Mouse (Mus musculus) kidney, embryonic 15.5 days (tissue): ENCODE measurements around the gene Plekhh3. TPM values are rescaled to one million over a fixed set of nuclear protein-coding genes. Genes with fewer than 3 reads are reported as not detected.
"Not testable (repeated sequence)": the region's sequence is repeated elsewhere in the genome, so short reads cannot be mapped to it uniquely, and the experiment has no call there.

ENCODE experiments used
- ATAC-seq: fragments of 200-750 bp; cut with Nextera tagmentation; replicated peaks from 2 replicates; pipeline ENCODE4 v1.8.0; 2017; ENCODE audit warnings: moderate TSS enrichment; ENCODE audit not compliant: low FRiP score
- H3K27ac ChIP-seq: fragments of 300-500 bp; sonication (generic); 2 replicates; pipeline ENCODE4 v1.5.1; 2015; ENCODE audit warnings: mild to moderate bottlenecking, inconsistent platforms
- H3K27me3 ChIP-seq: fragments of 300-500 bp; sonication (generic); 2 replicates; pipeline ENCODE4 v1.6.1; 2015; ENCODE audit warnings: inconsistent platforms
- H3K36me3 ChIP-seq: fragments of 300-500 bp; sonication (generic); 2 replicates; pipeline ENCODE4 v1.6.1; 2015; ENCODE audit warnings: inconsistent platforms
- H3K4me1 ChIP-seq: fragments of 300-500 bp; sonication (generic); 2 replicates; pipeline ENCODE4 v1.6.1; 2015; ENCODE audit warnings: inconsistent platforms
- H3K4me2 ChIP-seq: fragments of 300-500 bp; sonication (generic); 2 replicates; pipeline ENCODE4 v1.6.1; 2015; ENCODE audit warnings: moderate library complexity, mild to moderate bottlenecking, inconsistent platforms
- H3K4me3 ChIP-seq: fragments of 300-500 bp; sonication (generic); replicated peaks from 2 replicates; pipeline ENCODE4 v1.5.1; 2015; ENCODE audit warnings: mild to moderate bottlenecking, inconsistent platforms
- H3K9ac ChIP-seq: fragments of 300-500 bp; sonication (generic); 2 replicates; pipeline ENCODE4 v1.6.1; 2015; ENCODE audit warnings: mild to moderate bottlenecking, inconsistent platforms
- H3K9me3 ChIP-seq: fragments of 300-500 bp; sonication (generic); replicated peaks from 2 replicates; pipeline ENCODE4 v1.6.1; 2016; ENCODE audit warnings: inconsistent platforms
- WGBS: fragments of 180-500 bp; shearing (Covaris S2); methylation state at CpG from one replicate; pipeline ENCODE4 v1.1.7; 2015; ENCODE audit warnings: mixed read lengths; 5-methylcytosine and 5-hydroxymethylcytosine counted together
- polyA plus RNA-seq: library from polyadenylated mRNA; unstranded; fragments of >200 nt; fragmentation: Nextera tagmentation; extraction: Ambion mirVana; gene quantifications from 2 replicates; pipeline ENCODE4 v1.2.1, GENCODE M21; 2015

The Plekhh3 gene
- polyA plus RNA-seq, 1 experiment from 2014 or later = 18.6 TPM

GRCm38 (mm10) chr11:101138536-101139181, 32.5 kb downstream of the Plekhh3 start:
- Histone ChIP-seq H3K9ac (0 out of 2 replicates have a peak overlapping the region, but pooled peaks have one; percentile 21), H3K36me3 (no peaks in the 10 kb centered on the region), H3K27me3 (0 out of 2 replicates have a peak, but pooled peaks cover 2% of the 10 kb centered on the region), H3K27ac (peak overlapping the region; percentile 71), H3K4me3 (peak overlapping the region; percentile 25), H3K4me2 (peak overlapping the region; percentile 58), H3K4me1 (peaks cover 34% of the 10 kb centered on the region), H3K9me3 (no peaks in the 10 kb centered on the region)
- peak; percentile 67 for ATAC-seq
- 12% methylated on average over 15 of the region's 15 CpGs for WGBS

GRCm38 (mm10) chr11:101137000-101137399, 34.2 kb downstream of the Plekhh3 start:
- ATAC-seq = no peak
- no peak overlapping the region for H3K4me3 ChIP-seq
- H3K9me3 ChIP-seq = no peaks in the 10 kb centered on the region
- H3K36me3 ChIP-seq = no peaks in the 10 kb centered on the region
- no peak overlapping the region for H3K9ac ChIP-seq
- peak overlapping the region; percentile 10; the same call in 1 of the 2 replicates for H3K27ac ChIP-seq
- WGBS = 81% methylated on average over 7 of the region's 7 CpGs
- 0 out of 2 replicates have a peak, but pooled peaks cover 2% of the 10 kb centered on the region for H3K27me3 ChIP-seq
- no peak overlapping the region for H3K4me2 ChIP-seq
- peaks cover 31% of the 10 kb centered on the region for H3K4me1 ChIP-seq

DNA sequence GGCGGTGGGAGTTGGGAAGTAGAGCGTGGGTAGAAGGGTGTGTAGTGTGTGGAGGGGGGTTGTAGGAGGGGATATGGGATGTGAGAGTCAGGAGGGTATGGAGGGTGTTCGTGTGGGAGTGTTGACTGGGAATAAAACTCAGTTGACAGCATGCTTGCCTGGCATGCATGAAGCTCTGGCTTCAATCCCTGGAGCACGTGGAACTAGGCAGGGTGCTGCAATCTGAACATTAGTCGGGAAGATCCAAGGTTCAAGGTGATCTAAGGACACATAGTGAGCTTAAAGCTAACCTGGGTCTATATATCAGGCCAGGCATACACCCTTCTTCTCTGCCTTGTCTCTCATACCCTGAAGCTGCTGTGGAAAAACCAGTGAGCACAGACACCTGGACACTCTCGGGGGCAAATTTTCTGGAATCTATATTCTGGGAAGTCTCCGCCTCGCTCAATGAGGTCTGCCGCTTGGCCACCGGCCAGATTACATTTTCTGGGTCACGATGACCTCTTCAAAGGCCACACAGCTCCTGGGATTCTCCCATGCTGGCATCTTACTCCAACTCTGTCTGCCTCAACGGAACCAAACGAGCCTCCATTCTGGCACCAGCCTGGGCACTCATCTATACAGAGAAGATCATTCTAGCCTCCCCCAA, 36.8 kb downstream of the Plekhh3 start:
- Histone ChIP-seq H3K9ac (no peak overlapping the region), H3K27ac (no peak overlapping the region), H3K27me3 (no peaks in the 10 kb centered on the region), H3K9me3 (no peaks in the 10 kb centered on the region; the same call in 1 of the 2 replicates), H3K4me2 (no peak overlapping the region), H3K36me3 (no peaks in the 10 kb centered on the region), H3K4me3 (no peak overlapping the region), H3K4me1 (peaks cover 20% of the 10 kb centered on the region)
- ATAC-seq = no peak
- WGBS = 57% methylated on average over 13 of the region's 13 CpGs

GRCm38 (mm10) chr11:101133037-101133436, 38.1 kb downstream of the Plekhh3 start:
- no peak for ATAC-seq
- 52% methylated on average over 12 of the region's 12 CpGs for WGBS

DNA sequence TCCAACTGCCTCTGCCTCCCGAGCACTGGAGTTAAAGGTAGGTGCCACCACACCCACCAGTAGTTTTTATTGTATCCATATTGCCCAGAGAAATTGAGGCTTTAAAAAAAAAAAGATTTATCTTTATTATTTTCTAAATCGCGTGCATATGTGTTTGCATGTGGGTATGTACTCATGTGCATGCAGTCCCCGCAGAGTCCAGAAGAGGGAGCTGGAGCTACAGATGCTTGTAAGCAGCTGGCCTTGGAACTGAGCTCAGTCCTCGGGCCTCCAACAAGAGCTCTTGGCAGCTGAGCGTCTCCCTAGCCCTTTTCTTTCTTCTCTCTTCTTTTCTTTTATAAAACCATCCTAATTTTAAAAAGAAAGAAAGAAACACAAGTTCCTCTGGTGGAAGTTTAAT, 39.5 kb downstream of the Plekhh3 start:
- H3K9ac ChIP-seq = no peak overlapping the region
- 89% methylated on average over 6 of the region's 6 CpGs for WGBS

More at GRCm38 (mm10) chr11:101133037-101133436, 38.1 kb downstream of the Plekhh3 start:
- Histone ChIP-seq H3K4me2 (no peak overlapping the region), H3K27ac (0 out of 2 replicates have a peak overlapping the region, but pooled peaks have one; percentile 5), H3K9ac (no peak overlapping the region), H3K4me3 (no peak overlapping the region), H3K27me3 (no peaks in the 10 kb centered on the region), H3K4me1 (peaks cover 9% of the 10 kb centered on the region), H3K9me3 (no peaks in the 10 kb centered on the region; the same call in 1 of the 2 replicates), H3K36me3 (no peaks in the 10 kb centered on the region)

DNA sequence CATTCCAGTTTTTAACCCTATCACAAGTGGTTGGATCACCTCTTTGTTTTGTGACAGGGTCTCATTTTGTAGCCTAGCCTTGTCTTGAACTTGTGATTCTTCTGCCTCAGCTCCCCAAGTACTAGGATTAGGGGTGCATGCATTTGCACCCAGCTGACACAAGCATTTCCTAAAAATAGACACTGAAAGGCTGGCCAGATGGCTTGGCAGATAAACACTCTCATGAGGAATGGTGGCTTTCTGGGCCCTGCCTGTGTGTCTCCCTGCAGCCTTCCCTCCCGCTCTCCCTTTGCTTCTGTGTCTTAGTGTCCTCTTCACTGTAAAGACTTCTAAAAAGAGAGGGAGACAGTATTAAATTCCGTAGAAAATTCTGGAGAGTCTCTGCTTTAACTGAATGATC, 40.0 kb downstream of the Plekhh3 start:
- Histone ChIP-seq H3K4me2 (no peak overlapping the region), H3K9ac (no peak overlapping the region), H3K9me3 (no peaks in the 10 kb centered on the region; the same call in 1 of the 2 replicates), H3K36me3 (peaks cover 8% of the 10 kb centered on the region), H3K27me3 (no peaks in the 10 kb centered on the region), H3K27ac (no peak overlapping the region), H3K4me3 (no peak overlapping the region), H3K4me1 (peaks cover 9% of the 10 kb centered on the region)
- ATAC-seq = no peak
- 83% methylated on average over 2 of the region's 2 CpGs for WGBS

More for the DNA sequence above, 39.5 kb downstream of the Plekhh3 start:
- H3K27ac ChIP-seq = no peak overlapping the region
- H3K36me3 ChIP-seq = peaks cover 3% of the 10 kb centered on the region
- no peaks in the 10 kb centered on the region; the same call in 1 of the 2 replicates for H3K9me3 ChIP-seq
- H3K4me2 ChIP-seq = no peak overlapping the region
- H3K4me3 ChIP-seq = no peak overlapping the region
- ATAC-seq = no peak
- H3K4me1 ChIP-seq = peaks cover 9% of the 10 kb centered on the region
- H3K27me3 ChIP-seq = no peaks in the 10 kb centered on the region

GRCm38 (mm10) chr11:101130056-101130756, 40.9 kb downstream of the Plekhh3 start:
- ATAC-seq = no peak
- Histone ChIP-seq H3K4me1 (peaks cover 9% of the 10 kb centered on the region), H3K9ac (no peak overlapping the region), H3K27ac (no peak overlapping the region), H3K27me3 (no peaks in the 10 kb centered on the region), H3K9me3 (no peaks in the 10 kb centered on the region; the same call in 1 of the 2 replicates), H3K4me2 (no peak overlapping the region), H3K36me3 (peaks cover 18% of the 10 kb centered on the region), H3K4me3 (no peak overlapping the region)
- WGBS = 38% methylated on average over 18 of the region's 18 CpGs

- no peak overlapping the region for H3K27ac ChIP-seq
- no peak for ATAC-seq
- no peak overlapping the region for H3K4me3 ChIP-seq
- H3K36me3 ChIP-seq = peaks cover 25% of the 10 kb centered on the region
- H3K27me3 ChIP-seq = no peaks in the 10 kb centered on the region
- H3K4me2 ChIP-seq = no peak overlapping the region
- no peak overlapping the region for H3K9ac ChIP-seq
- WGBS = 84% methylated on average over 11 of the region's 11 CpGs
- peaks cover 6% of the 10 kb centered on the region for H3K4me1 ChIP-seq
- no peaks in the 10 kb centered on the region; the same call in 1 of the 2 replicates for H3K9me3 ChIP-seq
Observed at GRCm38 (mm10) chr11:101128996-101129577, 42.1 kb downstream of the Plekhh3 start.

GRCm38 (mm10) chr11:101127075-101127474, 44.1 kb downstream of the Plekhh3 start:
- H3K4me1 ChIP-seq = peaks cover 6% of the 10 kb centered on the region
- ATAC-seq = no peak
- peaks cover 45% of the 10 kb centered on the region for H3K36me3 ChIP-seq
- no peak overlapping the region for H3K9ac ChIP-seq
- H3K27me3 ChIP-seq = no peaks in the 10 kb centered on the region
- H3K4me2 ChIP-seq = no peak overlapping the region
- no peaks in the 10 kb centered on the region; the same call in 1 of the 2 replicates for H3K9me3 ChIP-seq
- H3K27ac ChIP-seq = no peak overlapping the region
- no peak overlapping the region for H3K4me3 ChIP-seq
- 100% methylated on average over 1 of the region's 1 CpGs for WGBS

DNA sequence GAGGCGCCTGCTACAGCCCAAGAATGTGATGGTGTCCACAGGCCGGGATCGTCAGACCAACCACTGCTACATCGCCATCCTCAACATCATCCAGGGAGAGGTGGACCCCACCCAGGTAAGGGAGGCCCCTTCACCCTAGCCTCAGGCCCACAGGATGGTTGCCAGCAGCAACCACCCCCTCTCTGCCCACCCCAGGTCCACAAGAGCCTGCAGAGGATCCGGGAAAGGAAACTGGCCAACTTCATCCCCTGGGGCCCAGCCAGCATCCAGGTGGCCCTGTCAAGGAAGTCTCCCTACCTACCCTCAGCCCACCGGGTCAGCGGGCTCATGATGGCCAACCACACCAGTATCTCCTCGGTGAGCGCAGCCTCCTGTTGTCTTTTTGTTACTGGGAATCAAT, 46.1 kb downstream of the Plekhh3 start:
- H3K4me1 ChIP-seq = peaks cover 13% of the 10 kb centered on the region
- not testable (repeated sequence) for H3K4me3 ChIP-seq, H3K4me2 ChIP-seq, H3K27ac ChIP-seq, ATAC-seq, H3K27me3 ChIP-seq, H3K9ac ChIP-seq, H3K9me3 ChIP-seq
- WGBS = 98% methylated on average over 9 of the region's 9 CpGs
- peaks cover 48% of the 10 kb centered on the region for H3K36me3 ChIP-seq

- Histone ChIP-seq H3K4me1 (peaks cover 12% of the 10 kb centered on the region), H3K36me3 (peaks cover 48% of the 10 kb centered on the region)
- ATAC-seq, H3K27ac ChIP-seq, H3K4me2 ChIP-seq, H3K9ac ChIP-seq, H3K4me3 ChIP-seq, H3K9me3 ChIP-seq, H3K27me3 ChIP-seq: not testable (repeated sequence)
- 91% methylated on average over 8 of the region's 8 CpGs for WGBS
Observed at GRCm38 (mm10) chr11:101124494-101124893, 46.7 kb downstream of the Plekhh3 start.
